Mouse (Mus musculus) retina, postnatal 7 days (tissue): ENCODE measurements around the gene St6galnac4.

Experiments used
- DNase-seq: peaks from one replicate; pipeline ENCODE4 v3.0.0-alpha.2; 2012; ENCODE audit warnings: low read depth, low spot score

The St6galnac4 gene

DNA sequence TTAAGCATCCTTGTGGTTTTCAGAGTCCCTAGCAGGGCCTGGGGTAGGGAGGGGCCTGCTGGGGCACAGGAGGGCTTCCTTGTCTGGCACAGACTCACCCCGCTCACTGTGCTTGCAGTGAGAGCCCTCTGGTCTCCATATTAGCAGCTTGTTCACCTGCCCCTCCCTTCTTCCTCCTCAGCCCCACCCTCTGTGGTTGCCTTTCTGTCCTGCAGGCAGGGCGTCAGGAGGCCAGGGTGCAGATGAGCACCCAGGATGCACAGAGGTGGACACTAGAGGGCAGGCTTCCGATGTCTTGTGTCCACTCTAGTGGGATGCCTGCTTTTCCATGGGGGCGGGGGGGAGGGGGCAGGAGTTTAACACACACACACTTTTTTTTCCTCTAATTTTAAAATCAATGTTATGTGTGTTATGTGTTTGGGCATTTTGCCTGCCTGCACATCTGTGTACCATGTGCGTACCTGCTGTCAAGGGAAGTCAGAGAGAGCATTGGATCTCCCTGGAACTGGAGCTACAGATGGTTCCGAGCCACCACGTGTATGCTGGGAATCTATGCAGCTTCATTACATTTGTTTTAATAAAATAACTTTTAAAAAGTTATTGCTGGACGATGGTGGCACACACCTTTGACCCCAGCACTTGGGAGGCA lies 14.6 kb downstream of the St6galnac4 start:
- DNase-seq, result no peak

DNA sequence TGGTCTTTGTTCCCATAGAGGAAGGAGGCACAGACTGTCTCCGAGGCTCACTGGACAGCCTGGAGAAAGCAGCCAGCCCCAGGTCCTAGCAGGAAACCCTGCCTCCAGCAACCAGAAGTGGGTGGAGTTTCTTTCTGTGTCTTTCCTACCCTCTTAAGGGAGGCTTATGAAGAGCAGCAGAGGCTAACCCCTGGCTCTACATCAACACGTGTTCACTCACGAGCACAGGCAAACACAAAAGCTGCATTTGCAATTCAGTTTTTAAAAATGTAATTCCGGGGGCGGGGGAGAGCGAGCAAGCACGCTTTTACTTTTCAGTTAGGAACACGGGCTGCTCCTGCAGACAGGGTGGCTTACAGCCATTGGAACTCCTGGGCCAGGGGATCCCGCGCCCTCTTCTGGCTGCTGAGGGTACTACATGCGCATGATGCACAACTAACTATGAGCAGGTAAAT lies 15.7 kb downstream of the St6galnac4 start:
- no peak for DNase-seq

DNA sequence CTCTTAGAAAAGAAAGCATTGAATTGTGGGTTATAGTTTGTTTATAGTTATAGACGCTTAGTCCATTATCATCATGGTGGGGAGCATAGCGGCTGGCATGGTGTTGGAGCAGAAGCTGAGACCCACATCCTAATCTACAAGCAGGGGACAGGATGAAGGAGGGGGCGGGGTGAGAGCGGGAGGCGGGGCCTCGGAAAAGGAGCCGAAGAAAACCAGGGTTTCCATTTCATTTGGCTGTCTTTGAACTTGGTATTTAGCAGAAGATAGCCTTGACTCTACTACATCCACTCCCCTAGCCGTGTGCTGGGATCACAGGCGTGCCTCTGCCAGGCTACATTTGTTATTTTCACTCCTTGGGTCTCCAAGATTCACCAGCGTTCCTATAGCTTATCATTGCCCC lies 17.7 kb downstream of the St6galnac4 start:
- no peak for DNase-seq

DNA sequence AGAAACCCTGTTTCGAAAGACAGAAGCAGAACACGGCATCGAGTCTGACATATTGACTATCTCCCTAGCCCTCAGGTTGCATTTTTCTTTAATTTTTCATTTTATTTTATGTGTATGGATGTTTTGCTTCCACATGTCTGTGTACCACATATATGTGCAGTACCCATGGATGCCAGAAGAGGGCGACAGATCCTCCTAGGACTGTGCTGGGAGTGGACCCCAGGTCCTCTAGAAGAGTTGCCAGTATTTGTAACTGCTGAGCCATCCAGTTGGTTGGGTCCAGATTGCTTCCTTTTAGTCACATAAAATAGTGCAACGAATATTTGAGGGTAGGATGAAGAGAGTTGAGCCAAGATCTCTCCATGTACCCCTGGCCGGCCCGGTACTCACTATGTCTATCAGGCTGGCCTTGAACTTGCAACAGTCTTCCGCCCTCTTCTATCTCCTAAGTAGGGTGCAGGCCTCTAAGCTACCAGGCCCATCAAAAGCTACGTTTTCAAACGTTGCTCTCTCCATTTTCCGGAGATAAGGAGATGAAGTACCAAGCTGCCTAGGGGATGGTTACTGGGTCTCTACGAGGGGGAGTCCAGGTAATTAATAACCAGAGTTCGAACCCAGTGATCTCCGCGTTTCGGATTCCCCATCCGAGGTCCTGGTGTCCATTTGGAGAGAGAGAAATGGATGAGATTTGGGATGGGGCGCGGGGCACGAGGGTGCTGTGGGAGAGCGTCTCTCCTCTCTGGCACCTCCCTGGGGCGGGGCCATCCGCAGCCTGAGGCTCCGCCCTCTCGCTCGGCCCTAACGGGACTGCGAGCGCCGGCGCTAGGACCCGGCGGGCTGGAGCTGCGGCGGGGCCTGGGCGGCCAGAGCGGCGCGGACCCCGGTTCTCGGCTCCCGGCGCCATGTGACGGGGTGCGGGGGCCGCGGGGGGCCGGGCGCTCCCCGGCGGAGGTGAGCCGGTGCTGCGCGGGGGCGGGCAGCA lies 19.6 kb downstream of the St6galnac4 start:
- no peak for DNase-seq

DNA sequence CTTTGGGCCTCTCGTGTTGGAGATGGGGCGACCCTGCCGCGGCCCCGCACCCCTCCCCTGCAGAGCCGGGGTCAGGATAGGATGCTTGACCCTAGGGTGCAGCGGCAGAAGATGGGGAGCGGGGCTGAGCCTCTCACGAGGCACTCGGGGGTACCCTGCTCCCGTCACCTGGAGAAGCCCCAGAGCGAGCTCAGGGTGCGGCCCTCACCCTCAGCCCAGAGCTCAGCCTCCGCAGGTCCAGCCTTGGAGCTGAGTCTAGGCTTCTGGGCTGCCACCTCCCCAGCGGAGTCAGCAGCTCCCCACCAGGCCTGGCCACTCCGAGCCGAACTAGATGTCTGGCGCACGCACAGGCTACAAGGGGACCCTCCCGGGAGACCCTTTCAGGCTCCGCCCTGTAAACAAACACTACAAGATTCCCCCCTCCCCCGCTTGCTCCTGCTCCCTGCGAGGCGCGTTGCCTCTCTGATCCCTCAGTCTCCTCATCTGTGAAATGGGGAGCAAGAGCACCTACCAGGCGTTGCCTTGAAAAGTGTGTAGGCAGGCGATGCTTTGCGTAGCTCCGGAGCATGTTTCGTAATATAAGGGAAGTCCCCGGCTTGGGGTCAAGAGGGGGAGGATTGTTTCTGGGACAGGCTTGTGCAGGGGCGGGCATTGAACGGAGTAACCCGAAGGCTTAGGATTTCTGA lies 20.5 kb downstream of the St6galnac4 start:
- no peak for DNase-seq

DNA sequence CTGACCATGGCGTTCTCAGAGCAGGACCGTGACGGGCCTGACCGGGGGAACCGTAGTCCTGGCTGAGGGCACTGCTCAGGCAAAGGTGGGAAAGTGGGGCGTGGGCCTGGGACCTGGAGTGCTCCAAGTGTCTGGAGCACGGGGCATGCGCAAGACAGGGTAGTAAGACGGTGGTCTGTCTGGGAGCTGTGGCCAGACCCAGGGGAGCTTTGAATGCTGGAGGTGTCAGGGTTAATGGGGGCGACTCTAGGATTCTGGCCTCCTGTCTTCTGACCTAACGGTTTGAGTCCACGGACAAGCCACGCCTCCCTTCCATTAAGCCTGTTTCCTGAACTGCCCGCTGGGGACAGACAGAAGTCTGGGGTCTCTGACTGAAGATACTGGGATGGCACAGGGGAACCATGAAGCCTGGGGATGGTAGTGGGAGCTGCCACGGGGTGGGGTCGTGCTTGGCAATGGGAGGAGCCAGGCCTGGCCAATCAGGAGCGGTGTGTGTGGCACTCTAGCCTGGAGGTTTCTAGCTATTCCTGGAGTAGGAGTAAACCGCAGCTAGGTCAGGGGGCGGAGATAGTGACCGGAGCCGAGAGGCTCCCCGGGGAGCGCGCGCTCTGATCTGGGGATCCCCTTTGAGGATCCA lies 21.4 kb downstream of the St6galnac4 start:
- no peak for DNase-seq

DNA sequence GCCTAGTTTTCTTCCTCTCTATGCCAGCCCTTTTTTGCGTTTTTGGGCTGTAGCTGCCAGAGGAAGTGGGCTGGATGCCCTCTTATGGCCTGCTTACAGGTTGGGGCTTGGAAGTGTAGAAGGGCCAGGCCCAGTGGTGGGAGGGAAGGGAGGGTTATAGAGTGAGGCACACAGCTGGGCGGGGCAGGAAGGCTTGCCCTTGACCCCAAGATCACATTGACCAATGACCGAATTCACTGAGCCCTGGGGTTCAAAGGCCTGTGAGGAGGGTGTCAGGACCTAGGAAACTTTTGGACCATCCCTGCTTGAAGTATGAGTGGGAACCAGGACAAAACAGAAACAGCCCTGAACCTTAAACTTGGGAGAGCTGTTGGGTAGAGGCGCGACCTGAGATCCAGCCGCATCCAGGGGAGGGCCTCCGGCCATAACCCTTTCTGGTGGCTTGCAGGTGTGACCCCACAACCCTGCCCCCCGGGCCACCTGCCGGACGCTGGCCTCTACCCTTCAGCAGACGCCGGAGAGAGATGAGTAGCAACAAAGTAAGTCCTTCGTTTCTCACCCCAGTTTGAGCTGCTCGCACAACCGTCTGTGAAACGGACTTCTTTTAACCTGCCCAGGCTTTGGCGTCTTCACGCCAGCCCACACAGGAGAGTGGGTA lies 22.0 kb downstream of the St6galnac4 start:
- no peak for DNase-seq

DNA sequence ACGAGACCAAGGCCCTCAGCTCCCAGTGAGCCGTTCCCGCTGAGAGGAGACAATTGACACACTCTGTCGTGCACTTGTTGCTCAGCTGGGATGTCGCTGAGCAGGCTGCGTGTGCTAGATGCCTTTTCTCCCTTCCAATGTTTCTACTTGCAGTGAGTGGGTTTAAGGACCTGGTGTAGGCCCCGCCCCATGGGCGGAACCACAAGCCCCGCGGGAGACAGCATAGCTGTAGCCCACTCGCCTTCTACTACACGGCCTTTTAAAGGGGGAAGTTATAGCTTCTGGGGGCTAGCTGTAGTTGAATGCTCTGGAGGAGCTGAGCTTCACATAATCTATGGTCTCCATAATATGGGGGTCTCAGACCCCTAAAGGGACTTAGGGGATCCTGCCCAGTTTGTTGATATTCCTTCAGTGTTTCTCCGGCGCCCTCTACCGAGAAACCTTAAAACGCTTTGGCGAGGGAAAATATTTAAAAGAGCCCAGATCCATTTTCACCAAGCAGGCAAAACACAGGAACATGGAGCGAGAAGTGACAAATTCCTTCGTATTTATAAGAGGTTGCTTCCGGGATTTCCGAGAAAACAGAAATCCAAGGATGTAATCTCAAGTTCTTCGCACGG lies 23.8 kb downstream of the St6galnac4 start:
- no peak for DNase-seq

DNA sequence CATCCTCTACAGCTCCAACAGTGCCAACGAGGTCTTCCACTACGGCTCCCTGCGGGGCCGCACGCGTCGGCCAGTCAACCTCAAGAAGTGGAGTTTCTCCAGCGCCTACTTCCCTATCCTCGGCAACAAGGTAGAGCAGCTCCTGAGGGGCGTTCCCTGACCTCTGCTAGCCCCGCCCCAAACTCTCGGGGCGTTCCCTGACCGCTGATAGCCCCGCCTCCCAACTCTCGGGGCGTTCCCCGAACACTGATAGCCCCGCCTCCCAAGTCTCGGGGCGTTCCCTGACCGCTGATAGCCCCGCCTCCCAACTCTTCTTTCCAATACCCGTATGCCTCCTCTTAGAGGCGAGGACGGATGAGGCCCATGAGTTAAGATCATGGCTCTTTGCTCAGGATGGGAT lies 25.4 kb downstream of the St6galnac4 start:
- no peak for DNase-seq

DNA sequence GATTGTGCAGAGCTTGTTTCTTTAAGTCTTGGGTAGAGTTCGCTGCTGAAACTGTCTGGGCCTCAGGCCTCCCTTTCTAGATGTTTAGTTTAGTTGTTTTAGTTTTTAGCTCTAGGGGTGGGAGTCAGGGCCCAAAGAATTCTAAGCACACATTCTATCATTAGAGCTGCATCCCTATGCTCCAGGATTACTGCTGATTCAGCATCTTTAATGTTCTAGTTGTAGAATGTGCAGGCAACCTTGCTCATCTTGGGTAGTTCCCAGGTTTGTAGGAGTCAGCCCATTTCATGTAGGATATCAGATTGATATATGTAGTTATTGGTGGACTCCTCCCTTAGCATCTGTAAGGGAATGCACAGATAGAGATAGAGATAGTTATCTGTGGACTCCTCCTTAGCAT lies 30.2 kb downstream of the St6galnac4 start:
- DNase-seq, result no peak

DNA sequence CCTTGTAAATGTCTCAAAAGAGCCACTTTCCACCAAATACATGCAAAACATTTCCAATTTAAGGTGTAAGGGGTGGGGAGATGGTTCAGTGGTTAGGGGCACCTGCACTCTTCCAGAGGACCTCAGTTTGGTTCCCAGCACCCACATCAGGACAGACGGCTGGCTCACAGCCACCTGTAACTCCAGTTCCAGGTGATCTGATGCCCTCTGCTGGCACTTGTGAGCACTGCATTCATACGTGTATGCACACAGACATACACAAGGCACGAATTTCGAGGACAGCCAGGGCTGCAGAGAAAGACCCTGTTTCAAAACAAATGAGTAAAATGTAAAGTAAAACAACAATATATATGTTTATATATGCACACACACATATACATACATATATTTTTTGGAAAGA lies 30.7 kb downstream of the St6galnac4 start:
- no peak for DNase-seq

DNA sequence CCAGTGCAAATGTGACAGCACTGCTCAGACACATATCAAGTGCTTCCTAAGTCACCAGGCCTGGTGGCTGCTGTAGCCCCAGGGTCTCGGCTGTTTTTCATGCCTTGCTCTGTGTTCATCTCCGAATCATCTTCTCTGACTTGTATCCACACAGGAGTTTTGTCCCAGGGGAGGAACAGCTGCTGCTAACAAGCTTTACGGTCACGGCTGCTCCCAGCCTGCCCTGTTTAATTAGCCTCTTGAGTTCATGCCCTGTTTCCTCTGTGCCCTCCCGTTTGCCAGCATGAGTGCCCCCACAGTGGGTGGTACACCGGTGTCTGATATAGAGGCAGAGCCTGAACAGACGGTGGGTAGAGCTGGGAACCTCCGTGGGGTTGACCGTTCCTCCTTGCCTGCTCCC lies 31.2 kb downstream of the St6galnac4 start:
- DNase-seq, result no peak

DNA sequence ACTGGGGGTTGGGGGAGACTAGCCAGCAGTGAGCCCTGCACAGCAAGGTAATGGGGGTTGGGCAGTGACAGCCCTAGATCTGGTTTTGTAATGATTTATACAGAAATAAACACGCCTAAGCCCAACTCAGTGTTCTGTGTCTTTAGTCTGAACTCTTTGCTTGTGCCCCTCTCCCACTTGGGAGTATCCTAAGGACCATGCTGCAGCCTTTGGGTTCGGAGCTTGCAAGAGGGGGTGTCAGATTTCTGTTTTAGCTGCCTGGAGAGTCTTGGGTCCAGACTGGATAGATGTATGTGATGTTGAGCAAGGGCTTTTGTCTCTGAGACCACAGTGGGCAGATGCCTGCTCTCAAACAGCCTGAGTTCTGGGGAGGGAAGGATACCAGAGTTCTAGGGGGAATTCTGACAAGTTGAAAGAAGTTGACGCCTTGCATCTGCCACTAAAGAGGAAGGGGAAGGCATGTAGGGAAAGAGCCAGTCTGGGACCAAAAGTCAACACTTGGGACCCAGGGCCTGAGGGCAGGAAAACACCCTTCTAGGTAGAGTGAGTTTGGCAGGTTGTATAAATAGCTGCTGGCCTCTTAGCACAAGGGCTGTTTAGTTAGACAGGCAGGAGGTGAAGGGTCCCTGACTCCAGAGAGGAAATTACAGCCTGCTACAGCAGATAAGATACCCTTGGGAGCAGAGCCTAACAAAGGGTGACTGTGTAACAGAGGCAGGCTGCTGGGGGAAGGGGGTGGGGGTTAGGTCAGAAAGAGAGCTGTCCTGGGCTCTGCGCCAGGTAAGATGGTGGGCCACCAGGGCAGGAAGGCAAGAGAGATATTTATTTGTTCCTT lies 34.0 kb downstream of the St6galnac4 start:
- no peak for DNase-seq

DNA sequence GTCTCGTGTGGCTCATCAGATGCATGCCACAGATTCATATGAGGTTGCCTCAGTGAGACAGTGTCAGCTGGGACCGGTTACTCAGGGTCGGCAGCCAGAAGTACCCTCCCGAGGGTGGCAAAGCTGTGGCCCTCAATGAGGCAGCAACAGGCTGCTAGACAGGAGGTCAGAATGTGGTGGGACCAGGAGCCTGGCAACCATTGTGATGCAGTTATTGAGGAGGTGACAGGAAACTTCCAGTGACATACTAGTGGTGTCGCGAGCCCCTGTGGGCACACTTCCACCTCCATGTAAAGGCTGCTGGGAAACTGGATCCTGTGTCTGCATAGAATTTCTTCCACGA lies 34.6 kb downstream of the St6galnac4 start, which contains the start of gene Ak1:
Ak1 (plus strand) TSS at position 242 of the 343 bp plus-strand sequence.
- no peak for DNase-seq

DNA sequence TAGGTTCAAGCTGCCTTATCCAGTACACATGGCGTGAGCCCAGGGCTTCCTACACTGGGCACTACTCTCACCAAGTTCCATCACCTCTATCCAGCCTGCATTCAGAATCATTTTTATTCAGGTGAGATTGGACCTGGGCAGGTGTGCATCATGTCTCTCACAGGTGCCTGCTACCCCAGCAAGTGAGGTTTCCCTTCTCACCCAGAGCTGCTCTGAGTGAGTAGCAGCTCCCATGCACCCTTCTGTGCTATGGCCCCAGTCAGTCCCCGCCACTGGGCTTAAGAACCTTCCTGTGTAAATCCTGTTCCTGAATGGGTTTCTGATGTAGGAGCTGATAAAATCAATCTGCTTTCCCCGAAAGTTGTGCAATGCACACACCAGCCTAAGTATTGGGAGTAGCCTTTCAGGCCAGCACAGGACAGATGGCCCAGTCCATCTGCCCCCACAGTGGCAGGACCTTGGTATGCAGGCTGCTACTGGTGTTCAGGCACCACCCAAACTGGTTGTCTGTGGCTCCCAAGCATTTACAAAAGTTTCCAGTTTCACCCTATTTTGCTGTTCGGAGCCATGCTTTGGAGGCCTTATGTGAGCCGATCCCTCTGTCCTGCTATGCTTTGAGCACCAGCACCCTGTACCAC lies 37.3 kb downstream of the St6galnac4 start:
- no peak for DNase-seq

DNA sequence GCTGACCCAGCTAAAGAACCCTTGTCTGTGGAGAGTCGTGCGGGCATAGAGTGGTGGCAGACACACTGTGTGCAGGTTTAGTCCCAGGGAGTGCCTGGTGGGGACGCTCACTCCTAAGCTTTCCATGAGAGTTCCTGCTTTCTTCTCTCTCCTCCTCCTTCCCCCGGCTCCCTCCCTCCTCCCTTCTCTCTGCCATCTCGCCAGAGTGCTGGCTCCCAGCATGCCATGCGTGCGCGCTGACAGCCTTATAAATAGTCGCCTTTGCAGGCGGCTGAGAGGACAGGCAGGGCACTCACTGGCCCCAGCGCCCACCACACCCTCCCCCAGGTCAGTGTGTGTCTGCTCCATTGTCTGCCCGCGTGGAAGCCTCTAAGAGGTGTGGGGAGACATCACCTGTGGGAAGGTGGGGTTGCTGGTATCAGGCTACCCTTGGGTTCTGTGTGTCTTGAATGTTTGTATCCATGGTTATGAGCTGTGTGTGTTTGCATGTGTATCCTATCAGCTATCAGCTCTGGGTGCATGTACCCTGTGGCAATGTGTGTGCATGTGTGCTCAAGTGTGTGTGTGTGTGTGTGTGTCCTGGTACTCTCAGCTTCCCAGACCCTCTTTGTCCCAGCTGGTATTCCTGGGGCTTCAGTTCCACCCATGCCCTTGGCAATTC lies 38.4 kb downstream of the St6galnac4 start:
- DNase-seq, result no peak

DNA sequence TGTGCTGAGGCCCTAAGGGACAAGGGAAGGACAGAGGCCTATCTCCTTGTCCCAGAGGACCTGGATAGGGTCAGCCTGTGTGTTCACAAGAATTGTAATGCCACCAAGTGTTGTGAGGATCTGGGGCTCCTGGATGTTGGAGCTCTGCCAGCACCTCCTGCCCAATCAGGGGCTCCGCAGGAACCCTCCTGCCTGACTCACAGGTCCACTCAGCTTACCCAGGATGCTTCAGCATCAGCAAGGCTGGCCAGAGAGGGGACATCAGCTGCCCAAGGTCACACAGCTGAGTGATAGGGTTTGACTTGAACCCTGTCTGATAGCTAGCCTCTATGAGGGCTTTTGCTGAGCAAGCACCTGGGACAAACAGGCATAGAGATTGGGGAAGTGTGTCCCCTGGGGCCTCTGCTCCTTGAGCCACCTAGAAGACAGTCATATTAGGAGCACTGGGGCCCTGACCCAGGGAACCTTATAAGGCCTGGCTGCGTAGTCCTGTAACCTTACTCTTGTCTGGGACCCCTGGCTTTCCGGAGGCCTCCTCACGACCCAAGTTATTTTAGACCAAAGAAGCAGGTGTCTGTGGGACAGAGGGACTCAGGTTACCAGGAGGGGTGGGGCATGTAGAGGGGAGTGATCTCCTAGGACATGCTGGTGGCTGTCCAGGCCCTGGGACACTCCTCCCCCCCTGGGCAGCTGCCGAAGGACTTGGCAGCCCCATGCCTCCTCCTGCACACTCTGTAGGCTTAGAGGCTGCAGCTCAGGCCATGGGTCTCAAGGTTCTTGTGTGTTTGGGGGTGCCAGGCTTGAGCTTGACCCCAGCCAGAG lies 39.2 kb downstream of the St6galnac4 start:
- DNase-seq, result no peak
